Mouse (Mus musculus) myocyte (in vitro differentiated cells): ENCODE results near the gene Col17a1.

Source experiments
- POLR2A ChIP-seq: IDR thresholded peaks from one replicate; pipeline ENCODE4 v1.6.1; 2011; ENCODE audit warnings: low read depth, mild to moderate bottlenecking, control low read depth, moderate library complexity; ENCODE audit not compliant: insufficient read length
- USF1 ChIP-seq: IDR thresholded peaks from one replicate; pipeline ENCODE4 v1.6.1; 2011; ENCODE audit warnings: low read depth, mild to moderate bottlenecking, control low read depth, moderate library complexity

GRCm38 (mm10) chr19:47646508-47647120 is 45.3 kb downstream of the Col17a1 start:
- TF ChIP-seq POLR2A = no peak
- no peak for TF ChIP-seq USF1
